Mouse (Mus musculus): ENCODE measurements around the gene Cnn2. TPM values are rescaled to one million over a fixed set of nuclear protein-coding genes. Genes with fewer than 3 reads are reported as not detected.

Cnn2 gene
- polyA plus RNA-seq, 1 experiment from 2014 or later = 45.8 TPM

Other genes with a start within 250 kb of the Cnn2 start
- gene Polrmt, start 242.0 kb upstream of the Cnn2 start, polyA plus RNA-seq (2015; fragmentation: Nextera tagmentation; extraction: Ambion mirVana) = 20.0 and 20.8 TPM in 2 replicates
- gene Fgf22, start 233.5 kb upstream of the Cnn2 start, polyA plus RNA-seq (2015; fragmentation: Nextera tagmentation; extraction: Ambion mirVana) = not detected in 2 replicates
- 43.7 and 48.5 TPM in 2 replicates for gene Rnf126, start 221.6 kb upstream of the Cnn2 start, polyA plus RNA-seq (2015; fragmentation: Nextera tagmentation; extraction: Ambion mirVana)
- 0.58 and 0.68 TPM in 2 replicates for gene Fstl3, start 211.3 kb upstream of the Cnn2 start, polyA plus RNA-seq (2015; fragmentation: Nextera tagmentation; extraction: Ambion mirVana)
- gene Prss57, start 197.6 kb upstream of the Cnn2 start, polyA plus RNA-seq (2015; fragmentation: Nextera tagmentation; extraction: Ambion mirVana) = 2.6 and 3.2 TPM in 2 replicates
- gene Palm, start 195.0 kb upstream of the Cnn2 start, polyA plus RNA-seq (2015; fragmentation: Nextera tagmentation; extraction: Ambion mirVana) = 7.1 and 7.4 TPM in 2 replicates
- 0.25 and 0.75 TPM in 2 replicates for gene Misp, start 167.6 kb upstream of the Cnn2 start, polyA plus RNA-seq (2015; fragmentation: Nextera tagmentation; extraction: Ambion mirVana)
- gene Ptbp1, start 134.2 kb upstream of the Cnn2 start, polyA plus RNA-seq (2015; fragmentation: Nextera tagmentation; extraction: Ambion mirVana) = 136 and 175 TPM in 2 replicates
- 54.8 and 64.6 TPM in 2 replicates for gene Prtn3, start 114.1 kb upstream of the Cnn2 start, polyA plus RNA-seq (2015; fragmentation: Nextera tagmentation; extraction: Ambion mirVana)
- gene Plppr3, start 114.0 kb upstream of the Cnn2 start, polyA plus RNA-seq (2015; fragmentation: Nextera tagmentation; extraction: Ambion mirVana) = 5.7 and 5.8 TPM in 2 replicates
- gene Elane, start 102.3 kb upstream of the Cnn2 start, polyA plus RNA-seq (2015; fragmentation: Nextera tagmentation; extraction: Ambion mirVana) = 47.1 and 59.3 TPM in 2 replicates
- gene Cfd, start 97.7 kb upstream of the Cnn2 start, polyA plus RNA-seq (2015; fragmentation: Nextera tagmentation; extraction: Ambion mirVana) = not detected in 2 replicates
- 16.9 and 19.0 TPM in 2 replicates for gene Med16, start 79.7 kb upstream of the Cnn2 start, polyA plus RNA-seq (2015; fragmentation: Nextera tagmentation; extraction: Ambion mirVana)
- 11.3 TPM in 1 of 2 replicates, not detected in the other for gene Gm26602, start 77.7 kb upstream of the Cnn2 start, polyA plus RNA-seq (2015; fragmentation: Nextera tagmentation; extraction: Ambion mirVana)
- 0.19 and 0.28 TPM in 2 replicates for gene Kiss1r, start 71.6 kb upstream of the Cnn2 start, polyA plus RNA-seq (2015; fragmentation: Nextera tagmentation; extraction: Ambion mirVana)
- gene R3hdm4, start 67.4 kb upstream of the Cnn2 start, polyA plus RNA-seq (2015; fragmentation: Nextera tagmentation; extraction: Ambion mirVana) = 63.0 and 63.8 TPM in 2 replicates
- 5.4 and 5.7 TPM in 2 replicates for gene Arid3a, start 61.5 kb upstream of the Cnn2 start, polyA plus RNA-seq (2015; fragmentation: Nextera tagmentation; extraction: Ambion mirVana)
- gene Wdr18, start 28.4 kb upstream of the Cnn2 start, polyA plus RNA-seq (2015; fragmentation: Nextera tagmentation; extraction: Ambion mirVana) = 78.2 and 83.0 TPM in 2 replicates
- 0.07 and 0.10 TPM in 2 replicates for gene Grin3b, start 17.9 kb upstream of the Cnn2 start, polyA plus RNA-seq (2015; fragmentation: Nextera tagmentation; extraction: Ambion mirVana)
- gene Tmem259, start 4.3 kb upstream of the Cnn2 start, polyA plus RNA-seq (2015; fragmentation: Nextera tagmentation; extraction: Ambion mirVana) = 8.2 TPM in 2 replicates
- gene Abca7, start 7.9 kb downstream of the Cnn2 start, polyA plus RNA-seq (2015; fragmentation: Nextera tagmentation; extraction: Ambion mirVana) = 6.3 and 7.4 TPM in 2 replicates
- 14.3 and 14.9 TPM in 2 replicates for gene Arhgap45, start 28.1 kb downstream of the Cnn2 start, polyA plus RNA-seq (2015; fragmentation: Nextera tagmentation; extraction: Ambion mirVana)
- gene Polr2e, start 51.2 kb downstream of the Cnn2 start, polyA plus RNA-seq (2015; fragmentation: Nextera tagmentation; extraction: Ambion mirVana) = 120 and 122 TPM in 2 replicates
- gene Gpx4, start 58.6 kb downstream of the Cnn2 start, polyA plus RNA-seq (2015; fragmentation: Nextera tagmentation; extraction: Ambion mirVana) = 677 TPM in 2 replicates
- 9.2 and 9.9 TPM in 2 replicates for gene Sbno2, start 117.0 kb downstream of the Cnn2 start, polyA plus RNA-seq (2015; fragmentation: Nextera tagmentation; extraction: Ambion mirVana)
- 16.2 and 18.3 TPM in 2 replicates for gene Stk11, start 127.2 kb downstream of the Cnn2 start, polyA plus RNA-seq (2015; fragmentation: Nextera tagmentation; extraction: Ambion mirVana)
- gene Atp5d, start 150.0 kb downstream of the Cnn2 start, polyA plus RNA-seq (2015; fragmentation: Nextera tagmentation; extraction: Ambion mirVana) = 358 and 362 TPM in 2 replicates
- gene Cbarp, start 152.3 kb downstream of the Cnn2 start, polyA plus RNA-seq (2015; fragmentation: Nextera tagmentation; extraction: Ambion mirVana) = 0.54 and 0.69 TPM in 2 replicates
- 3.0 and 3.3 TPM in 2 replicates for gene Midn, start 159.7 kb downstream of the Cnn2 start, polyA plus RNA-seq (2015; fragmentation: Nextera tagmentation; extraction: Ambion mirVana)
- 19.5 and 21.9 TPM in 2 replicates for gene Cirbp, start 177.4 kb downstream of the Cnn2 start, polyA plus RNA-seq (2015; fragmentation: Nextera tagmentation; extraction: Ambion mirVana)
- 14.8 and 15.1 TPM in 2 replicates for gene 1600002K03Rik, start 184.4 kb downstream of the Cnn2 start, polyA plus RNA-seq (2015; fragmentation: Nextera tagmentation; extraction: Ambion mirVana)
- 0.98 and 1.1 TPM in 2 replicates for gene Efna2, start 190.9 kb downstream of the Cnn2 start, polyA plus RNA-seq (2015; fragmentation: Nextera tagmentation; extraction: Ambion mirVana)
- 26.1 and 26.5 TPM in 2 replicates for gene Mum1, start 237.8 kb downstream of the Cnn2 start, polyA plus RNA-seq (2015; fragmentation: Nextera tagmentation; extraction: Ambion mirVana)